Mouse (Mus musculus): ENCODE results near the gene Adam30. TPM values are rescaled to one million over a fixed set of nuclear protein-coding genes. Genes with fewer than 3 reads are reported as not detected.
"Not testable (repeated sequence)": the region's sequence is repeated elsewhere in the genome, so short reads cannot be mapped to it uniquely, and the experiment has no call there.

The Adam30 gene
- not detected in 2 replicates for polyA plus RNA-seq (2016; fragmentation: Nextera tagmentation; extraction: Ambion mirVana)

DNA sequence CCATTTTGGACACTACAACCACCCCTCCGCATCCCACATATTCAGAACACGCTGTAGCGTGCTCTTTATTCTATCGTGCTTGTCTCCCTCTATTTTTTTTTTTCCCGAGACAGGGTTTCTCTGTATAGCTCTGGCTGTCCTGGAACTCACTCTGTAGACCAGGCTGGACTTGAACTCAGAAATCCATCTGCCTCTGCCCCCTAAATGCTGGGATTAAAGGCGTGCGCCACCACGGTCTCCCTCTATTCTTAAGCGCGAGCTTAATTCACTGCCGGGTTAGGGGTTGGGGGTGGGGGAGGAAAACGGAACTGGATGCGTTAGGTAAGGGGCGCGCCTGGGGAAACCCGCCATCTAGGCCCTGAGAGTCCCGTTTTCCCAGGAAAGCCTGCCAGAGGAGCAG lies at the start of gene Adam30:
Gene Adam30 (plus strand): TSS at position 301 of the 400 bp plus-strand sequence.
- 87% methylated on average over 17 of the region's 17 CpGs for WGBS
- H3K36me3 ChIP-seq, result no peaks in the 10 kb centered on the region
- no peak for ATAC-seq (ENCODE audit: low FRiP score, low read depth)

DNA sequence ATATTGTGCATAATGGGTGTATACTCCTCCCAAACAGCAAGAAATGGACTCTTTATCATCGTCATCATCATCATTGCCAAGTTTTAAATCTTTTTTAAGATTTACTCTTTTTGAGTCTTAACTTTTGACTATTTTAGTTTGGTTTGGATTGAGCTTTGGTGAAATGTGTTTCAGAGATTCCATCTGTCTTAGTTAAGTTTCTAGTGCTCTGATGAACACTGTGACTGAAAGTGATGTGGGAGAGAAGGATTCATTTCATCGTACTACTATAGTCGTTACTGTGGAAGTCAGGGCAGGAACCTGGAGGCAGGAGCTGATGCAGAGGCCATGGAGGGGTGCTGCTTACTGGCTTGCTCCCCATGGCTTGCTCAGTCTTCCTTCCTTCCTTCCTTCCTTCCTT lies 42.2 kb upstream of the Adam30 start:
- Histone ChIP-seq H3K27ac (replicated peaks) (no peak overlapping the region), H3K4me3 (no peak overlapping the region), H3K9me3 (no peaks in the 10 kb centered on the region), H3K27me3 (no peaks in the 10 kb centered on the region), H3K9ac (replicated peaks) (no peak overlapping the region), H3K4me2 (replicated peaks) (no peak overlapping the region), H3K36me3 (peaks cover 51% of the 10 kb centered on the region), H3K4me1 (0 out of 2 replicates have a peak, but pooled peaks cover 5% of the 10 kb centered on the region)
- WGBS, result 92% methylated on average over 3 of the region's 3 CpGs
- ATAC-seq (ENCODE audit: low FRiP score, low read depth), result no peak

More for the DNA sequence above, at the start of gene Adam30:
- Histone ChIP-seq H3K4me1 (no peaks in the 10 kb centered on the region), H3K9me3 (no peaks in the 10 kb centered on the region), H3K4me3 (no peak within 1 kb of the TSS), H3K27ac (replicated peaks) (no peak within 1 kb of the TSS), H3K9ac (replicated peaks) (no peak within 1 kb of the TSS), H3K4me2 (replicated peaks) (no peak within 1 kb of the TSS), H3K27me3 (no peaks in the 10 kb centered on the region)

DNA sequence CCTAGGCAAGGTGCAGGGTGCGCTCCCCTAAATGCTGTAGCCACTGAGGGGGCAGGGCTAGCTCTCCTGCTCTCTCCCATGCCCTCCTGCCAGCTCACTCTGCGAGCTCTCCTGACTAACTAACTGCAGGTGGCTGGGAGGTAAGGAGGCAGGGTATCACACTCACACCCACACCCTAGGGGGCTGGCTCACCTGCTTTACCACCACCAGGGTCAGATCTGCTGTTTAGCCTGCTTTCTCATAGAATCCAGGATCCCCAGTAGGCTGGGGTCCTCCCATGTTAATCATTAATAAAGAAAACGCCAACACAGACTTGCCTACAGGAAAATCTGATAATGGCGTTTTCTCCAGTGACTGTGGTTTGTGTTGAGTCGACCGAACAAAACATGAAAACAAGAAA lies 41.1 kb upstream of the Adam30 start:
- 87% methylated on average over 6 of the region's 6 CpGs for WGBS
- no peak overlapping the region for H3K4me2 ChIP-seq (replicated peaks)
- H3K4me1 ChIP-seq, result 0 out of 2 replicates have a peak, but pooled peaks cover 5% of the 10 kb centered on the region
- H3K9ac ChIP-seq (replicated peaks), result no peak overlapping the region
- no peak overlapping the region for H3K4me3 ChIP-seq
- no peak overlapping the region for H3K27ac ChIP-seq (replicated peaks)
- H3K36me3 ChIP-seq, result peaks cover 57% of the 10 kb centered on the region
- H3K27me3 ChIP-seq, result no peaks in the 10 kb centered on the region
- ATAC-seq (ENCODE audit: low FRiP score, low read depth), result no peak
- no peaks in the 10 kb centered on the region for H3K9me3 ChIP-seq

DNA sequence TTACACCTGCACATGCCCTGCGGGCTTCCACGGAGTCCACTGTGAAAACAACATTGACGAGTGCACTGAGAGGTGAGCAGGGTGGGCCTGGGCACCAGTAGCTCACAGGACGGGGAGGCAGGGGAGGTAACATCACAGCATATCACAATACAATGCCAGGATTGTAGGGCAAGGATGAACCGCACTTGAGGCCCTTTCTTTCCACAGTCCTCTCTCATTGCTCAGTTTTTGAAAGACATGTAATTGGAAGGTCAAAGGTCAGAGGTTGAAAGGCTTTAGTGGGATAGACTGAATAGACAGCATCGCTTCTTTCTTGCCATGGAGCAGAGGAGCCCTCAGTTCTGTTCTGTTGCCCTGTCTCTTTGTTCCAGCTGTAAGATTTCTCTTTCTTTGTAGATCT lies 39.5 kb upstream of the Adam30 start:
- no peak for ATAC-seq (ENCODE audit: low FRiP score, low read depth)
- Histone ChIP-seq H3K9me3 (no peaks in the 10 kb centered on the region), H3K36me3 (peaks cover 65% of the 10 kb centered on the region), H3K4me1 (0 out of 2 replicates have a peak, but pooled peaks cover 5% of the 10 kb centered on the region), H3K27me3 (no peaks in the 10 kb centered on the region), H3K4me3 (no peak overlapping the region), H3K9ac (replicated peaks) (no peak overlapping the region), H3K27ac (replicated peaks) (no peak overlapping the region), H3K4me2 (replicated peaks) (no peak overlapping the region)
- WGBS, result 23% methylated on average over 6 of the region's 6 CpGs

DNA sequence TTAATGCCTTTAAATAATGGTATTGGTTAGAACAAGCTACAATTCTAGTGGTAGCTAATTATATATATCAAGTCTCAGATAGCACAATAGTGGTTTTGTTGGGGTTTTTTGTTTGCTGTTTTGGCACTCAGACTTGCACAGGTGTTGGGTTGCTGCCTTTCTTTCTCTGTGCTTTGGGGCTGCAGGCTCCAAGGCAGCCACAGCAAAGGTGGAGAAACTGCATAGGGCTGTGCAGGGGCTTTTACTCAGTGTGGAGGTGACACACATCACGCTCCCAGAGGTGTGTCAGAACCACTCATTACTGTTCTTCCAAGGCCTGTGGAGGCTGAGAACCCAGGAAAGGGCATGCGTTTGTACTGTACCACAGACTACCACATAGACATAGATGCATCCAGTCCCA lies 32.7 kb upstream of the Adam30 start:
- H3K27me3 ChIP-seq, result no peaks in the 10 kb centered on the region
- WGBS, result 95% methylated on average over 2 of the region's 2 CpGs
- no peak for ATAC-seq (ENCODE audit: low FRiP score, low read depth)
- H3K9ac ChIP-seq (replicated peaks), result no peak overlapping the region
- no peak overlapping the region for H3K4me3 ChIP-seq
- H3K9me3 ChIP-seq, result no peaks in the 10 kb centered on the region
- H3K36me3 ChIP-seq, result peaks cover 56% of the 10 kb centered on the region
- H3K27ac ChIP-seq (replicated peaks), result no peak overlapping the region
- no peak overlapping the region for H3K4me2 ChIP-seq (replicated peaks)
- no peaks in the 10 kb centered on the region for H3K4me1 ChIP-seq

DNA sequence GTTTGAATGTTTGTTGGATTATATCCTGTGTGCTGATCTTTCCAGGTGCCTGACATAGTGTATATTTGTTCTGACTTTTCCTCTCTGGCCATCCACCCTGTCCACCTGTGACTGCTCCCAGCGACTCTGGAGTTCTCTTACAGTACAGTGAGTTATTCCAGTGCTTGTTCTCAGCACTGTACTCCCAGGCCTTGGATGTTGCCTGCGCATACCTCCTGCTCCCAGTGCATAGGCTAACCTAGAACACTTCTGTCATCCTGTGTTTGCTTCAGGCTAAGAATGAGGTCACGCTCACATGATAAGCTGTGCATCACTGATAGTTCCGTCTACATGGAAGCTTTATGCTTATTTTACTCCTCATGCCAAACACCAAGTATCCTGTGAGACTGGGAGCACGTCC lies 31.7 kb upstream of the Adam30 start:
- Histone ChIP-seq H3K4me1 (no peaks in the 10 kb centered on the region), H3K27me3 (no peaks in the 10 kb centered on the region), H3K36me3 (peaks cover 49% of the 10 kb centered on the region), H3K9me3 (no peaks in the 10 kb centered on the region), H3K4me3 (no peak overlapping the region), H3K4me2 (replicated peaks) (no peak overlapping the region), H3K27ac (replicated peaks) (no peak overlapping the region), H3K9ac (replicated peaks) (no peak overlapping the region)
- ATAC-seq (ENCODE audit: low FRiP score, low read depth), result no peak
- 95% methylated on average over 5 of the region's 5 CpGs for WGBS

DNA sequence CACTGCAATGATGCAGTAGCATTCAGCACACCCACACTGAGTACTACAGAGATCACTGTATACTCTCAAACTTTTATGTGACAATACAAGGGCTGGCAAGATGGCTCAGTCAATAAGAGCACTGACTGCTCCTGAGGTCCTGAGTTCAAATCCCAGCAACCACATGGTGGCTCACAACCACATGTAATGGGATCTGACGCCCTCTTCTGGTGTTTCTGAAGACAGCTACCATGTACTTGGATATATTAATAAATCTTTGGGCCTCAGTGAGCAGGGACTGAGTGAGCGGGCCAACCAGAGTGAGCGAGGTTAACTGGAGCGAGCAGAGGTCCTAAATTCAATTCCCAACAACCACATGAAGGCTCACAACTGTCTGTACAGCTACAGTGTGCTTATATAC lies 28.3 kb upstream of the Adam30 start:
- not testable (repeated sequence) for ATAC-seq (ENCODE audit: low FRiP score, low read depth); H3K9me3 ChIP-seq; H3K4me3 ChIP-seq; H3K4me1 ChIP-seq; H3K27ac ChIP-seq (replicated peaks); H3K9ac ChIP-seq (replicated peaks); H3K27me3 ChIP-seq; H3K4me2 ChIP-seq (replicated peaks)
- peaks cover 57% of the 10 kb centered on the region for H3K36me3 ChIP-seq
- 91% methylated on average over 4 of the region's 4 CpGs for WGBS

DNA sequence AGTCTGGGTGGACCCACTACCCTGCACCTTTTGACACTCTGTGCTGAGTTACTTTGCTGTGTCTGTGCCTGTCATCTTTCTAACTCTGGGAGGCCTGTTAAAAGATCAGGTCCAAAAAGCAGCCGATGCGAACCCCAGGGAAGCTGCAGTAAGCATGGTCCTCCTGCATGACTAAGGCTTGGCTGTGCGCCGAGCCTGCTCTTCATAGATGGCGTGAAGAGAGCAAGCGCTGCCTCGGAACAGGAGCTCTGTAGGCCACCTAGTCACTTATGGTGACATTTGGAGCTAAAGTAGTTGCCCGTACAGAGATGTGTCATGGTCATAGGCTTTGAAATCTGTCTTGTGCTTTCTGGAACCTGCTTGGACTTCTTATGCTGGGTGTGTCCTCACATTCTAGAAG lies 27.8 kb upstream of the Adam30 start:
- Histone ChIP-seq H3K4me1 (no peaks in the 10 kb centered on the region), H3K36me3 (peaks cover 61% of the 10 kb centered on the region), H3K9ac (replicated peaks) (no peak overlapping the region), H3K9me3 (no peaks in the 10 kb centered on the region), H3K4me3 (no peak overlapping the region), H3K27me3 (no peaks in the 10 kb centered on the region), H3K4me2 (replicated peaks) (no peak overlapping the region), H3K27ac (replicated peaks) (no peak overlapping the region)
- WGBS, result 92% methylated on average over 8 of the region's 8 CpGs
- ATAC-seq (ENCODE audit: low FRiP score, low read depth), result no peak

DNA sequence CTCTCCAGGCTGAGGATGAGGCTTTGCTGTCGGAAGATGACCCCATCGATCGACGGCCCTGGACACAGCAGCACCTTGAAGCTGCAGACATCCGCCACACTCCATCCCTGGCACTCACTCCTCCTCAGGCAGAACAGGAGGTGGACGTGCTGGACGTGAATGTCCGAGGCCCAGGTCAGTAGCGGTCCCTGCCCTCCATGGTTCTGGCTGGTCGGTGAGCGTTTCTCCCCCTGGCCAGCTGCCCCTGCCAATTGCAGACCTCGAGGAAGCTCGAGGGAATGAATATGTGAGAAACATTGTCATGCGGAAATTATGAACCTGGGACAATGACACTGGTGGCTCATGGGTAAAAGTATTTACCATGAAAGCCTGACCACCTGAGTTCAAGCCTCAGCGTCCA lies 19.0 kb upstream of the Adam30 start:
- no peak overlapping the region for H3K4me3 ChIP-seq
- H3K4me1 ChIP-seq, result no peaks in the 10 kb centered on the region
- 95% methylated on average over 15 of the region's 15 CpGs for WGBS
- ATAC-seq (ENCODE audit: low FRiP score, low read depth), result no peak
- H3K36me3 ChIP-seq, result peaks cover 91% of the 10 kb centered on the region
- H3K27me3 ChIP-seq, result no peaks in the 10 kb centered on the region
- no peak overlapping the region for H3K27ac ChIP-seq (replicated peaks)
- H3K4me2 ChIP-seq (replicated peaks), result no peak overlapping the region
- H3K9ac ChIP-seq (replicated peaks), result no peak overlapping the region
- H3K9me3 ChIP-seq, result no peaks in the 10 kb centered on the region

DNA sequence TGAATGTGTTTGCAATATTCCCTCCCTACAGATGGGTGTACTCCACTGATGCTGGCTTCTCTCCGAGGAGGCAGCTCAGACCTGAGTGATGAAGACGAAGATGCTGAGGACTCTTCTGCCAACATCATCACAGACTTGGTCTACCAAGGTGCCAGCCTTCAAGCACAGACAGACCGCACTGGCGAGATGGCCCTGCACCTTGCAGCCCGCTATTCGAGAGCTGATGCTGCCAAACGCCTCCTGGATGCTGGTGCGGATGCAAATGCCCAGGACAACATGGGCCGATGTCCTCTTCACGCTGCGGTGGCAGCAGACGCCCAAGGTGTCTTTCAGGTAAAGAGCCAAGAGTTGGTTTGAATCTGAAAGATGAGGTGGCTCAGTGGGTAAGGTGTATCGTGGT lies 17.6 kb upstream of the Adam30 start:
- 96% methylated on average over 13 of the region's 13 CpGs for WGBS
- no peak overlapping the region for H3K27ac ChIP-seq (replicated peaks)
- H3K27me3 ChIP-seq, result no peaks in the 10 kb centered on the region
- no peaks in the 10 kb centered on the region for H3K4me1 ChIP-seq
- no peak overlapping the region for H3K4me2 ChIP-seq (replicated peaks)
- H3K9me3 ChIP-seq, result no peaks in the 10 kb centered on the region
- ATAC-seq (ENCODE audit: low FRiP score, low read depth), result no peak
- H3K9ac ChIP-seq (replicated peaks), result no peak overlapping the region
- H3K4me3 ChIP-seq, result no peak overlapping the region
- peaks cover 91% of the 10 kb centered on the region for H3K36me3 ChIP-seq

DNA sequence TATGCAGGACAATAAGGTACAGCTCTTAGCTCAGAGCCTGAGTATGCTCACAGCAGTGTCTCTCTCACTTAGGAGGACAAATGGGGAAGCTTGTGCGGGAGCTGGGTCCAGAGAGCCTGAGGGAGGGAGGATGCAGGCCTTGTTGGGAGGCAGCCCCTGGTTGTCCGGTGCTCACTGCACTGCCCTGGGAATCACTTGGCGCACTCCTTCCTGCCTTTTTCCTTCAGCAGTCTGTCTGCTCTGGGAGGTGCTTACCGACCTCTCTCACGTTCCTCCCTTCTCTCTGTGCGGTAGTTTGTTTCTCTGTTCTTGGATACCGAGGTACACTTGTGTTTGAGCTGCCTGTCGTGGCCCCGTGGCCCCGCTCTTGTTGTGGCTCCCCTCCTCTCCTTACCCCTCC lies 15.2 kb upstream of the Adam30 start:
- H3K4me3 ChIP-seq, result no peak overlapping the region
- H3K36me3 ChIP-seq, result peaks cover 79% of the 10 kb centered on the region
- ATAC-seq (ENCODE audit: low FRiP score, low read depth), result no peak
- no peak overlapping the region for H3K9ac ChIP-seq (replicated peaks)
- no peak overlapping the region for H3K27ac ChIP-seq (replicated peaks)
- 89% methylated on average over 10 of the region's 10 CpGs for WGBS
- no peaks in the 10 kb centered on the region for H3K4me1 ChIP-seq
- H3K27me3 ChIP-seq, result no peaks in the 10 kb centered on the region
- no peak overlapping the region for H3K4me2 ChIP-seq (replicated peaks)
- H3K9me3 ChIP-seq, result no peaks in the 10 kb centered on the region

DNA sequence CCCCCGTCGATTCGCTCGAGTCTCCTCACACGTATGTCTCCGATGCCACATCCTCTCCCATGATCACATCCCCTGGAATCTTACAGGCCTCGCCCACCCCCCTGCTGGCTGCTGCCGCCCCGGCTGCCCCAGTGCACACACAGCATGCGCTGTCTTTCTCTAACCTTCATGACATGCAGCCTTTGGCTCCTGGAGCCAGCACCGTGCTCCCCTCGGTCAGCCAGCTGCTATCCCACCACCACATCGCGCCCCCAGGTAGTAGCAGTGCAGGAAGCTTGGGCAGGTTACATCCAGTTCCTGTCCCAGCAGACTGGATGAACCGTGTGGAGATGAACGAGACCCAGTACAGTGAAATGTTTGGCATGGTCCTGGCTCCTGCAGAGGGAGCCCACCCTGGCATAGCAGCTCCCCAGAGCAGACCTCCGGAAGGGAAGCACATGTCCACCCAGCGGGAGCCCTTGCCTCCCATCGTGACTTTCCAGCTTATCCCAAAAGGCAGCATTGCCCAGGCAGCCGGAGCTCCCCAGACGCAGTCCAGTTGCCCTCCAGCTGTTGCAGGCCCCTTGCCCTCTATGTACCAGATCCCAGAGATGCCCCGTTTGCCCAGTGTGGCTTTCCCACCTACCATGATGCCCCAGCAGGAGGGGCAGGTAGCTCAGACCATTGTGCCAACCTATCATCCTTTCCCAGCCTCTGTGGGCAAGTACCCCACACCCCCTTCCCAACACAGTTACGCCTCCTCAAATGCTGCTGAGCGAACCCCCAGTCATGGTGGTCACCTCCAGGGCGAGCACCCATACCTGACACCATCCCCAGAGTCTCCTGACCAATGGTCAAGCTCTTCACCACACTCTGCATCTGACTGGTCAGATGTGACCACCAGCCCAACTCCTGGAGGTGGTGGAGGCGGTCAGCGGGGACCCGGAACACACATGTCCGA lies 13.7 kb upstream of the Adam30 start:
- no peak overlapping the region for H3K4me3 ChIP-seq
- H3K9me3 ChIP-seq, result no peaks in the 10 kb centered on the region
- WGBS, result 94% methylated on average over 29 of the region's 29 CpGs
- no peaks in the 10 kb centered on the region for H3K4me1 ChIP-seq
- H3K4me2 ChIP-seq (replicated peaks), result no peak overlapping the region
- ATAC-seq (ENCODE audit: low FRiP score, low read depth), result no peak
- no peak overlapping the region for H3K9ac ChIP-seq (replicated peaks)
- no peak overlapping the region for H3K27ac ChIP-seq (replicated peaks)
- H3K36me3 ChIP-seq, result peaks cover 68% of the 10 kb centered on the region
- H3K27me3 ChIP-seq, result no peaks in the 10 kb centered on the region
